Mouse (Mus musculus) midbrain, embryonic 12.5 days (tissue): Measurements from ENCODE around the gene Ifi213. TPM values are rescaled to one million over a fixed set of nuclear protein-coding genes. Genes with fewer than 3 reads are reported as not detected.
"Not testable (repeated sequence)": the region's sequence is repeated elsewhere in the genome, so short reads cannot be mapped to it uniquely, and the experiment has no call there.

Experiments used
- ATAC-seq: fragments of 200-750 bp; cut with Nextera tagmentation; 2 replicates; pipeline ENCODE4 v1.8.0; 2017; ENCODE audit warnings: low read depth, moderate TSS enrichment, moderate library complexity; ENCODE audit not compliant: low FRiP score
- H3K27ac ChIP-seq: fragments of 300-500 bp; sonication (generic); replicated peaks from 2 replicates; pipeline ENCODE4 v1.5.1; 2016; ENCODE audit warnings: mild to moderate bottlenecking
- H3K27me3 ChIP-seq: fragments of 300-500 bp; sonication (generic); 2 replicates; pipeline ENCODE4 v1.6.1; 2016; ENCODE audit warnings: mild to moderate bottlenecking
- H3K36me3 ChIP-seq: fragments of 300-500 bp; sonication (generic); 2 replicates; pipeline ENCODE4 v1.6.1; 2016
- H3K4me1 ChIP-seq: fragments of 300-500 bp; sonication (generic); 2 replicates; pipeline ENCODE4 v1.6.1; 2016
- H3K4me2 ChIP-seq: fragments of 300-500 bp; sonication (generic); replicated peaks from 2 replicates; pipeline ENCODE4 v1.6.1; 2016; ENCODE audit warnings: mild to moderate bottlenecking, moderate library complexity
- H3K4me3 ChIP-seq: fragments of 300-500 bp; sonication (generic); 2 replicates; pipeline ENCODE4 v1.5.1; 2016; ENCODE audit warnings: mild to moderate bottlenecking
- H3K9ac ChIP-seq: fragments of 300-500 bp; sonication (generic); replicated peaks from 2 replicates; pipeline ENCODE4 v1.6.1; 2016; ENCODE audit warnings: mild to moderate bottlenecking, moderate library complexity
- H3K9me3 ChIP-seq: fragments of 300-500 bp; sonication (generic); 2 replicates; pipeline ENCODE4 v1.6.1; 2016; ENCODE audit warnings: mild to moderate bottlenecking
- WGBS: fragments of 180-500 bp; shearing (Covaris S2); methylation state at CpG from one replicate; pipeline ENCODE4 v1.1.7; 2016; 5-methylcytosine and 5-hydroxymethylcytosine counted together
- microRNA-seq: library from miRNA; unstranded; fragments of <30 nt; microRNA quantifications from one replicate; pipeline ENCODE4, GENCODE M21; 2017
- polyA plus RNA-seq: library from polyadenylated mRNA; unstranded; fragments of >200 nt; fragmentation: Nextera tagmentation; extraction: Ambion mirVana; gene quantifications from 2 replicates; pipeline ENCODE4 v1.2.1, GENCODE M21; 2016

The Ifi213 gene
- polyA plus RNA-seq, 1 experiment from 2014 or later, result not detected

GRCm38 (mm10) chr1:173548798-173549197, 50.3 kb downstream of the Ifi213 start:
- WGBS, result 89% methylated on average over 3 of the region's 3 CpGs
- H3K9ac ChIP-seq, H3K9me3 ChIP-seq, H3K27ac ChIP-seq, H3K4me1 ChIP-seq, H3K4me2 ChIP-seq, ATAC-seq, H3K27me3 ChIP-seq, H3K4me3 ChIP-seq, H3K36me3 ChIP-seq: not testable (repeated sequence)

- 90% methylated on average over 3 of the region's 3 CpGs for WGBS
- H3K9me3 ChIP-seq, result not testable (repeated sequence)
Measured at GRCm38 (mm10) chr1:173535791-173536190, 63.3 kb downstream of the Ifi213 start, which contains the start of gene Ifi214. TSS of gene Ifi214 (minus strand) at chr1:173535957.

GRCm38 (mm10) chr1:173521452-173521851, 77.6 kb downstream of the Ifi213 start:
- no peak for ATAC-seq

More at GRCm38 (mm10) chr1:173535791-173536190, 63.3 kb downstream of the Ifi213 start, which contains the start of gene Ifi214:
- not testable (repeated sequence) for H3K4me3 ChIP-seq, ATAC-seq, H3K27me3 ChIP-seq, H3K27ac ChIP-seq, H3K9ac ChIP-seq, H3K4me1 ChIP-seq, H3K36me3 ChIP-seq, H3K4me2 ChIP-seq

More at GRCm38 (mm10) chr1:173521452-173521851, 77.6 kb downstream of the Ifi213 start:
- Histone ChIP-seq H3K4me3 (no peak overlapping the region), H3K9me3 (no peaks in the 10 kb centered on the region), H3K27ac (no peak overlapping the region), H3K36me3 (no peaks in the 10 kb centered on the region), H3K9ac (no peak overlapping the region), H3K4me2 (no peak overlapping the region), H3K27me3 (no peaks in the 10 kb centered on the region), H3K4me1 (no peaks in the 10 kb centered on the region)

Small RNA genes within 50 kb of the gene (microRNA-seq; reads per million reads assigned to microRNA genes)
- gene Gm44339, result not detected
- not detected for gene Gm44481

Other genes with a start within 250 kb of the Ifi213 start
- 6.4 and 7.0 TPM in 2 replicates for gene Aim2, start 248.4 kb downstream of the Ifi213 start, polyA plus RNA-seq
- 21.6 and 22.8 TPM in 2 replicates for gene Cadm3, start 231.6 kb downstream of the Ifi213 start, polyA plus RNA-seq
- 0.08 TPM in 1 of 2 replicates, not detected in the other for gene Ifi206, start 108.2 kb downstream of the Ifi213 start, polyA plus RNA-seq
- gene Ifi214, start 63.3 kb downstream of the Ifi213 start, polyA plus RNA-seq, result not detected in 2 replicates
- gene Ifi209, start 31.6 kb upstream of the Ifi213 start, polyA plus RNA-seq, result 0.10 and 0.13 TPM in 2 replicates
- 0.11 TPM in 1 of 2 replicates, not detected in the other for gene Ifi208, start 74.4 kb upstream of the Ifi213 start, polyA plus RNA-seq
- gene Ifi207, start 142.5 kb upstream of the Ifi213 start, polyA plus RNA-seq, result 0.43 and 0.82 TPM in 2 replicates
- 1.1 and 1.2 TPM in 2 replicates for gene Ifi204, start 167.7 kb upstream of the Ifi213 start, polyA plus RNA-seq